Mouse (Mus musculus) common myeloid progenitor, adult 5-6 weeks (primary cell): ENCODE measurements around the gene Slc41a2. TPM values are rescaled to one million over a fixed set of nuclear protein-coding genes. Genes with fewer than 3 reads are reported as not detected.
A peak's percentile ranks its signal among the peaks of the same experiment; 100 is the strongest.

ENCODE experiments used
- ATAC-seq: replicated peaks from 2 replicates; pipeline ENCODE4 v1.8.0; 2016; ENCODE audit warnings: low read depth, mild to moderate bottlenecking, moderate TSS enrichment, inconsistent platforms; ENCODE audit not compliant: poor library complexity, severe bottlenecking
- total RNA-seq: library from RNA; stranded (forward); fragments of 200-1000, 187-1606 nt; gene quantifications from 2 replicates; pipeline ENCODE4 v1.2.3, GENCODE M21; 2017

Gene Slc41a2
- total RNA-seq, 1 experiment from 2014 or later: not detected

- ATAC-seq: no peak
These were observed 89.6 kb downstream of the Slc41a2 start for GRCm38 (mm10) chr10:83248036-83248435.

GRCm38 (mm10) chr10:83245720-83246119, 92.0 kb downstream of the Slc41a2 start:
- ATAC-seq: no peak

- ATAC-seq: no peak
These were observed 93.6 kb downstream of the Slc41a2 start for GRCm38 (mm10) chr10:83244131-83244530.

GRCm38 (mm10) chr10:83242106-83242686, 95.5 kb downstream of the Slc41a2 start:
- ATAC-seq: no peak

- no peak for ATAC-seq
These were observed 103.3 kb downstream of the Slc41a2 start for GRCm38 (mm10) chr10:83234391-83234790.

- ATAC-seq: peak; percentile 77
These were observed 103.7 kb downstream of the Slc41a2 start for GRCm38 (mm10) chr10:83233967-83234366.

- 0 out of 2 replicates have a peak, but pooled peaks have one; percentile 32 for ATAC-seq
These were observed 109.1 kb downstream of the Slc41a2 start for GRCm38 (mm10) chr10:83228626-83229025.

GRCm38 (mm10) chr10:83224999-83225398, 112.7 kb downstream of the Slc41a2 start:
- ATAC-seq: 0 out of 2 replicates have a peak, but pooled peaks have one; percentile 48

GRCm38 (mm10) chr10:83220847-83221246, 116.8 kb downstream of the Slc41a2 start:
- ATAC-seq: no peak

- ATAC-seq: no peak
These were observed 117.5 kb downstream of the Slc41a2 start for GRCm38 (mm10) chr10:83220217-83220616.

- peak; percentile 67 for ATAC-seq
These were observed 118.0 kb downstream of the Slc41a2 start for GRCm38 (mm10) chr10:83219729-83220128.

- ATAC-seq: no peak
These were observed 118.9 kb downstream of the Slc41a2 start for GRCm38 (mm10) chr10:83218778-83219177.

GRCm38 (mm10) chr10:83217256-83217655, 120.4 kb downstream of the Slc41a2 start:
- no peak for ATAC-seq

- peak; percentile 88 for ATAC-seq
These were observed 122.1 kb downstream of the Slc41a2 start for GRCm38 (mm10) chr10:83215559-83215958.

GRCm38 (mm10) chr10:83212618-83213017, 125.1 kb downstream of the Slc41a2 start:
- ATAC-seq: no peak

GRCm38 (mm10) chr10:83210968-83211583, 126.6 kb downstream of the Slc41a2 start:
- ATAC-seq: no peak

GRCm38 (mm10) chr10:83210122-83210521, 127.6 kb downstream of the Slc41a2 start:
- ATAC-seq: no peak

- ATAC-seq: no peak
These were observed 128.3 kb downstream of the Slc41a2 start for GRCm38 (mm10) chr10:83209388-83209787.

GRCm38 (mm10) chr10:83208436-83208835, 129.2 kb downstream of the Slc41a2 start:
- ATAC-seq: no peak

- ATAC-seq: 0 out of 2 replicates have a peak, but pooled peaks have one; percentile 10
These were observed 134.6 kb downstream of the Slc41a2 start for GRCm38 (mm10) chr10:83202906-83203702.

GRCm38 (mm10) chr10:83201525-83201924, 136.2 kb downstream of the Slc41a2 start:
- ATAC-seq: no peak
